Mouse (Mus musculus) megakaryocyte, embryonic 14.5 days (primary cell): ENCODE measurements at regions not wholly inside any gene's neighbourhood (a gene's known extent, or its start where the extent isn't known, plus 50 kb on each side); places are given as distances from the start of the nearest gene placed in this dataset.

ENCODE experiments used
- FLI1 ChIP-seq: IDR thresholded peaks from 2 replicates; pipeline ENCODE4 v1.6.1; 2012; ENCODE audit warnings: low read length, inconsistent platforms, mixed read lengths
- GATA1 ChIP-seq: IDR thresholded peaks from 3 replicates; pipeline ENCODE4 v1.6.1; 2012; ENCODE audit warnings: mixed read lengths, low read length, inconsistent platforms, borderline replicate concordance

- TF ChIP-seq GATA1, result no peak
- TF ChIP-seq FLI1, result no peak
Observed at GRCm38 (mm10) chr8:116790294-116790693, 57.5 kb upstream of the Cdyl2 start.
